Mouse (Mus musculus): ENCODE data around the gene Ctcfl.
"Not testable (repeated sequence)": the region's sequence is repeated elsewhere in the genome, so short reads cannot be mapped to it uniquely, and the experiment has no call there.

The Ctcfl gene

DNA sequence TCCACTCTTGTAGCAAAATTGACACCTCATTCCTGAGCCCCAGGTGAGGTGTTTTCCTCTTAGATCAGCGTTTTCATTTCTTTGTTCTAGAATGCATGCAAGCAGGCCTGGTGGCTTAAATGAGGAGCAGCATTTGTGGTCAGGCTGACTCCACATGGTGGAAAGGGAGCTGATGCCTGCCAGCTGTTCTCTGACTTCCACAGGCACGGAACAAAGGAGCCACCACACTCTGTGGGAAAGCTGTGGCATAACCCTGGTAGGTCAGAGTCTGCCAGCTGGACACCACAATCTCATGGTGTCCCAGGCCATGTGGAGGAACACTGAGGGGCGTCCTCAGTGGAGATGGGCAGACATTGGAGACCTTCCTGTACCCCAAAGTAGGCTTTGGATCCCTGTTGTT, 26.5 kb upstream of the Ctcfl start:
- in situ Hi-C loops (cut with MboI; ENCODE audit: low sequenced_read_pairs), result no loop called here

DNA sequence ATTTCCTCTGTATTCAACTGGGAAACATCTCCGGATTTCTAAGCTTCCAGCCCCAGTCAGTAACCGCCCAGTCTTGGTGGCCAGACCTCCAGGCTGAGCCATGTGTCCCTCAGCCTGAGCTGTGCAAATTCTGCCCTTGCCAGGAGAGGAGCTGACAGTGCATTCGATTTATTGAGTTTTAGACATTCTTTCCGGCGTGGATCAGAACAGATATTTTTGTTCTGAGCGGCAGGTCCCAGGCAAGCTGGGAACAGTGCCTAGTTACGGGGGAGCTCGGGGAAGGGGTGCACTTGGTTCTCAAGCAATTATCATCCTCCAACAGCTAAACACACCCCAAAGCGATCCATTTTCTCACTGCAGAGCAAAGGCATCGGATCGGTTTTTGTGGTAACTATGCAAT, 24.3 kb upstream of the Ctcfl start:
- in situ Hi-C loops (cut with MboI; ENCODE audit: low sequenced_read_pairs), result no loop called here

DNA sequence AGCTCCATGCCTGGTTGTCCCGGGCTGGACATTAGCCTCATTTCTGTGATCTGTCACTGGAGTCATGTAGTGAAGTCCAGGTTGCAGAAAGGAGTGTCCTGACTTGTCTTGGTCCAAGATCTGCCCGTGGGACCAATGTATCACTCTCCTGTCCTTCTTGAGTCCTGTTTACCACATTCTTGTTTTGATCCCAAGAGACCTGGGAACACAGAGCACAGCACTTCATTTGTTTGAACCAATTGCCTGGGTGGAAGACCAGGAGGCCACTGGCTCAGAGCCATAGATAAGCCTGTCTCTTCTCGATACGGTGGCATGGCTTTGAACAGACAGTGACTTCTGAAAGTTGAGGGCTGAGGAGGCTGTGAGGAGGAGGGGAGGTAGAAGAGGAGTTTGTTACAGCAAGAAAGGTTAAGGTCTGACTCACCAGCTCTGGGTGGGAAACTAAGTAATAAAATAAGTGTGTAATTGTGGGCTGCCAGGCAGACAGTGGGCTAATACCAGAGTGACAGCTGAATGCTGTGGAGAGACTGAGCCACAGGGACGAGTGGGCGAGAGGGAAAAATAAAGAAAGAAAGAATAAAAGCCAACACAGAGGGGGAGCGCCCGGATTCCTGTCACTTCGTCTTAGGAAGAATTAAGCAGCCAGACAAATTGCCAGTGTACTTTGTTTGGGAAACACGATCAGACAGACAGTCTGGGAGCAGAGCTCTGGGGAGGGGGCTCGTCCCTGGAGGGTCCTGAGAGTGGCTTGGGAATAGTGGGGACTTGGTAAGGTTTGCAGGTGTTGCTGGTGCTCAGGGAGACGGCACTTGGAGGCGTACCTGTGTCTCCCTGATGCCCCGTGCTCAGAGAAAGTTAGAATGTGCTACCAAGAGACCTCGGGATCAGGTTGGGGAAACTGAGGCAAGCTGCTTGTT, 19.3 kb upstream of the Ctcfl start:
- in situ Hi-C loops (cut with MboI; ENCODE audit: low sequenced_read_pairs), result no loop called here

- in situ Hi-C loops (cut with MboI; ENCODE audit: low sequenced_read_pairs), result no loop called here
Measured at GRCm38 (mm10) chr2:173134695-173135094, 15.4 kb upstream of the Ctcfl start.

GRCm38 (mm10) chr2:173132794-173133300, 13.5 kb upstream of the Ctcfl start:
- in situ Hi-C loops (cut with MboI; ENCODE audit: low sequenced_read_pairs), result no loop called here

GRCm38 (mm10) chr2:173132262-173132661, 12.9 kb upstream of the Ctcfl start:
- in situ Hi-C loops (cut with MboI; ENCODE audit: low sequenced_read_pairs), result no loop called here

- in situ Hi-C loops (cut with MboI; ENCODE audit: low sequenced_read_pairs), result no loop called here
Measured at GRCm38 (mm10) chr2:173129111-173129510, 9.8 kb upstream of the Ctcfl start.

DNA sequence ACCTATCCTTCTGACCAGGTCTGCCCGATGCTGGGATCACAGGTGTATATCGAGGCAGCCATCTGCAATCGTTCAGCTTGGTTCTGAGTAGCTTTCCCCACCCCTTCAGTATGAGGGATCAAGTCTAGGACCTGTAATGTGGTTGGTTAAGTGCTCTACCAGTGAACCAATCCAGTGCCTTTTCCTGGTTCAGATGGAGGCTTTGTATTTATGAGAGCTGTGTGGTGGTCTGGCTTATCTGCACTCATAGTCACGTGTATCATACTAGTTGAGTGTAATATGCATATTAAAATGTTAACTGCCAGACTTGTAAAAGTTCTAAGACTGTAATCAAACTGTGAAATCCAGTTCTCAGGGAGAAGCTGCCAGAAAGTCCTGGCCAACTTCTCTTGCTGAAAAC, 7.1 kb upstream of the Ctcfl start:
- in situ Hi-C loops (cut with MboI; ENCODE audit: low sequenced_read_pairs), result no loop called here

GRCm38 (mm10) chr2:173124022-173124735, 4.9 kb upstream of the Ctcfl start:
- in situ Hi-C loops (cut with MboI; ENCODE audit: low sequenced_read_pairs), result no loop called here

DNA sequence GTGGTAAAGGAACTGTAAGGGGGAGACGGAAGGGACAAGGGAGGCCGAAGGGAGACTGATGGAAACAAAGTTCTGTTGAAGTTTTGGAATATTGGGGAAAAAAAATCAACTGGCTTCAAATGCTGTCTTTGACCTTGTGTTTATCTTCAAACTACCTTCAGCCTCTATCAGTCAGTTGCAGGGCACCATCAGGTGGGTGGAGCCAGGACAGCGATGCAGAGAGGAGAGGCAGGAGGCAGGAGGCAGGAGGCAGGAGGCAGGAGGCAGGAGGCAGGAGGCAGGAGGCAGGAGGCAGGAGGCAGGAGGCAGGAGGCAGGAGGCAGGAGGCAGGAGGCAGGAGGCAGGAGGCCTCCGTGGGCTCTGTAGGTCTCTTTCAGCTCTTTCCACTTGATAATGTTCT, 792 bp upstream of the Ctcfl start:
- in situ Hi-C loops (cut with MboI; ENCODE audit: low sequenced_read_pairs), result not testable (repeated sequence)

DNA sequence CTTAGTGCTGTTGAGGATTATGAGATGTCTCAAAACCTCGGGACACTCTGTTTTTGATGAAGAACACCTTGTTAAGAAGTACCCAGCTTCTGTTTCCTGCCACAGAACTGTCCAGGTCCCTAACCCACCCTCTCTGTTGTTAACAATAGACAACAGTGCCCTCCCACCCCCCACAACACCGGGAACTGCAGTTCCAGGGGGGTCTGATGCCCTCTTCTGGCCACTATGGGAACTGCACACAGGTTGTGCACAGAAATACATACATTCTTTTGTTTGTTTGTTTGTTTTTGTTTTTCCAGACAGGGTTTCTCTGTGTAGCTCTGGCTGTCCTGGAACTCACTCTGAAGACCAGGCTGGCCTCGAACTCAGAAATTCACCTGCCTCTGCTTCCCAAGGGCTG, 5.5 kb downstream of the Ctcfl start:
- in situ Hi-C loops (cut with MboI; ENCODE audit: low sequenced_read_pairs), result not testable (repeated sequence)

DNA sequence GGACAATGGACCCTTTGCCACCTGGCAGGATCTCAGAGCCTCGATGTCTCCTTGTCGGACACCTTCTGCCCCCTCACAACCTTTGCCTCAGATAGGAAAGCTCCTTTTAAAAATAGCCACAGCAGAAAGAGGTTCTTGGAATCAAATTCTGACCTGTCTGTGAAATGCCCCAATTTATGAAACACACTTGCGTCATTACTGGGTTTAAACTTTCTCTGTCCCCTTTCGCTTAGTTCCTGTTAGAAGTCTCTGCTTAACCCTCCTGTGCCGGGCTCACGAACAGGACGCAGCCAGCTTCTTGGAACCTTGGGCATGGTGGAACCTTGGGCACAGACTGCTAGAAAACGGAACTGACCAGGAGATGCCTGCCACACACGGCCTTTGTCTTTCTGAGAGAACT, 8.8 kb downstream of the Ctcfl start:
- in situ Hi-C loops (cut with MboI; ENCODE audit: low sequenced_read_pairs), result no loop called here

- in situ Hi-C loops (cut with MboI; ENCODE audit: low sequenced_read_pairs), result loop anchor here (10.0 kb wide), 1 partner anchor 455 kb away; no protein-coding TSS in a partner anchor
Measured at GRCm38 (mm10) chr2:173109510-173109909, 9.8 kb downstream of the Ctcfl start.

DNA sequence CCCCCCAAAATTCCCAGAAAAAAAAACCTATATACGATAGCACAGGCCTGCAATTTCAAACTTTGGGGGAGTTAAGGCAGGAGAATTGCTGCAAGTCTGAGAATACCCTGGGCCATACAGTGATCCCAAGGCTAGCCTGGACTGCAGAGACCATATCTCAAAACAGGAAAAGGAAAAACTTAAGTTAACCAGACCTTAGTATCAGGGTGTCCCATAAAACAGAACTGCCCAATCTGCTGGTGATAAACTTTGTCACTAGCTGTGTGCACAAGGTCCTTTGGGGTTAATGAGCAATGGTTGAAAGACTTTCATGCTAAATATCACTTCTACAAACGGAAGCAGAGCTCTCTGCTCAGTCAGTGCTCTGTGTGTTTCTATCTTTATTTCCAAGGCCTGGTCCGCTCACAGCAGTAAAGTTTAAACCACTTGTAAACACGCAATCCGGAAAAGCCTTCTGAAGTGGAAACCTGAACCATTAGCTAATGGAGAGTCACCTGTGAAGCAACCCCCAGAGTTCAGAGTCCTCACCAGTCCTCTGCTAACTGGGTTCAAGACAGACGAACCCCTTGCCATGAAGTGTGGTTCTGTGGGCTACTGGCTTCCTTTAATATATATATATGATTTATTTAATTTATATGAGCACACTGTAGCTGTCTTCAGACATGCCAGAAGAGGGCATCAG, 10.7 kb downstream of the Ctcfl start:
- in situ Hi-C loops (cut with MboI; ENCODE audit: low sequenced_read_pairs), result loop anchor here (10.0 kb wide), 1 partner anchor 456 kb away; no protein-coding TSS in a partner anchor

GRCm38 (mm10) chr2:173106889-173107785, 12.2 kb downstream of the Ctcfl start:
- in situ Hi-C loops (cut with MboI; ENCODE audit: low sequenced_read_pairs), result loop anchor here (10.0 kb wide), 1 partner anchor 458 kb away; no protein-coding TSS in a partner anchor

- in situ Hi-C loops (cut with MboI; ENCODE audit: low sequenced_read_pairs), result loop anchor here (10.0 kb wide), 1 partner anchor 458 kb away; no protein-coding TSS in a partner anchor
Measured at GRCm38 (mm10) chr2:173106409-173106808, 12.9 kb downstream of the Ctcfl start.

- in situ Hi-C loops (cut with MboI; ENCODE audit: low sequenced_read_pairs), result not testable (repeated sequence)
Measured at GRCm38 (mm10) chr2:173097337-173097736, 22.0 kb downstream of the Ctcfl start.

DNA sequence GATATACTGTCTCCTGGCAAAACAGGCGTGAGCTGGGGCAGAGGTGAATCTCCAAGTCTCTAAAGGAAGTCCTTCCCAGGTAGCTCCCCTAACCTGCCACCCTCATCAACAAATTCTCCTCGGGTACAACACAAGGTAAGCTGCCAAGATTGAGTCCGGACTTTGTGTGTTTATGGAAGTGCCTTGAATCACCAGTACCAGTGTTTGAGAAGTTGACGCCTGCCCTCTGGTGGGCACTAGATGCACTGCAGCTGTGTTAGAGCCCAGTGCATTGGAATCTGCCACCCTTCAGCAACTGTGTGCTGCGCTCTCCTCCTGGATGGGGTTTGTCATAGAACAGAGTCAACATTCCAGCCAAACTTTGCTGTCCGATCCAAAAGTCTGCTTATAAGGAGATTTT, 29.9 kb downstream of the Ctcfl start:
- in situ Hi-C loops (cut with MboI; ENCODE audit: low sequenced_read_pairs), result loop anchor here (10.0 kb wide), 2 partner anchors 255 to 615 kb away; partner anchors contain the start of gene Fam209

GRCm38 (mm10) chr2:173087405-173087804, 31.9 kb downstream of the Ctcfl start:
- in situ Hi-C loops (cut with MboI; ENCODE audit: low sequenced_read_pairs), result loop anchor here (10.0 kb wide), 2 partner anchors 253 to 613 kb away; partner anchors contain the start of gene Fam209

- in situ Hi-C loops (cut with MboI; ENCODE audit: low sequenced_read_pairs), result loop anchor here (10.0 kb wide), 2 partner anchors 251 to 611 kb away; partner anchors contain the start of gene Fam209
Measured at GRCm38 (mm10) chr2:173085763-173086162, 33.6 kb downstream of the Ctcfl start.

All from CH12F3 (cell line).